Mouse (Mus musculus) thymus, adult 2 months (tissue): ENCODE measurements around the gene Hmga1b.

Experiments
- CTCF ChIP-seq: fragments of 200-500 bp; IDR thresholded peaks from 2 replicates; pipeline ENCODE4 v1.5.1; 2012; ENCODE audit warnings: mild to moderate bottlenecking, control low read depth, low read length, moderate library complexity, borderline replicate concordance; ENCODE audit not compliant: control insufficient read depth, poor library complexity, insufficient read depth; ENCODE audit errors: extremely low read depth
- POLR2A ChIP-seq: fragments of 200-500 bp; IDR thresholded peaks from 2 replicates; pipeline ENCODE4 v1.6.1; 2012; ENCODE audit warnings: mild to moderate bottlenecking, low read length, control low read depth, moderate library complexity; ENCODE audit not compliant: control insufficient read depth, poor library complexity, insufficient read depth; ENCODE audit errors: extremely low read depth

DNA sequence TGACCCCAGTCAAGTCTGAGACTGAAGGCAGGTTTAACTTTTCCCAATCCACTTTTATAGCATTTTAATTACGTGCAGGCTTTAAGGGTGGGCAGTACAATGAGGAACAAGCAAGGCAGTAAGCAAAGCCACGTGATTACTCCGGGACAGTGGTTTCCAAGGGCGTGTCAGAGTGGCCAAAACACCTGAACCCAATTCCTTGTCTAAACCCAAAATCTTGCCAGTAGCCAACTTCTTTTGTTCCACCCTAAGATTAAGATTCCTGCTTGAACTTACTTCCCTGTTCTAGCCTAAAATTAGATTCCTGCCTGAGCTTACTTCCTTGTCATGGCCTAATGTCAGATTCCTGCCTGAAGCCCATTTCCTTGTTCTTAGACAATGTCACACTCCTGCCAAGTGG is 14.6 kb upstream of the Hmga1b start:
- no peak for TF ChIP-seq POLR2A
- no peak for TF ChIP-seq CTCF
